Mouse (Mus musculus) G1E (cell line): ENCODE results near the gene Tmcc3.

Experiments
- CTCF ChIP-seq: IDR thresholded peaks from 2 replicates; pipeline ENCODE4 v1.5.1; 2012; ENCODE audit warnings: low read depth, low read length, inconsistent platforms, mixed read lengths
- GATA1 ChIP-seq: IDR thresholded peaks from 2 replicates; pipeline ENCODE4 v1.6.1; 2012; ENCODE audit warnings: borderline replicate concordance, low read length, inconsistent platforms, mixed read lengths

DNA sequence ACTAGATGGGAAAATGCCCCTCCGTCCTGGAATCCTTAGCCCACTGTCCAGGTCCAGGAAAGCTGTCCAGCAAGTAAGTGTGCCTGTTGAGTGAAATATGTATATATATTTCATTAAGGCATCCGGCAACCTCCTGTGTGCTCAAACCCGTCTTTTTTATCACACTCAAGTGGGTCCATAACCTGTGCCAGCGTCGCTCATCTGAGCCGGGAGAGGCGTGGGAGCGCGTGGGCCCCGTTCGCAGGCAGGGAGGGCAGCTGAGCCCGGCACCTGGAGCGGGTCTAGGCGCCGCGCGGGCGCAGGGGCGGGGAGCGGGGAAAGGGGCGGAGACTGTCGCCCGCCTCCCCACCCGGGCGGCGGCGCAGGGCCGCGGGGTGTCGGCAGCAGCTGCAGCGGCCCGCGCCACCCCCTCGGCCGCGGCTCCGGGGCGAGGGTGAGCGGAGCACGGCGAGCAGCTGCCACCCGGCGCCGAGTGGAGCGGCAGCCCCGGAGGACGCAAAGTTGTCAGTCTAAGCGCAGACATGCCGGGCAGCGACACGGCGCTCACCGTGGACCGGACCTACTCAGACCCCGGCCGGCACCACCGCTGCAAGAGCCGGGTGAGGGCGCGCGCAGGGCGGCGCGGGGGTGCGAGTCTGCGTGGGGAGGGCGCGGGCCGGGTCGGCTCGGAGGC is 202.9 kb downstream of the Tmcc3 start:
- TF ChIP-seq CTCF (no peak), GATA1 (no peak)
